Mouse (Mus musculus) midbrain, postnatal 0 days (tissue): ENCODE data around the gene Auh. TPM values are rescaled to one million over a fixed set of nuclear protein-coding genes. Genes with fewer than 3 reads are reported as not detected.

Experiments used
- ATAC-seq: fragments of 200-750 bp; cut with Nextera tagmentation; 2 replicates; pipeline ENCODE4 v1.8.0; 2017; ENCODE audit warnings: moderate number of reproducible peaks, mild to moderate bottlenecking, moderate TSS enrichment, moderate library complexity; ENCODE audit not compliant: low FRiP score
- DNase-seq: peaks from one replicate; pipeline ENCODE4 v3.0.0-alpha.2; 2015; ENCODE audit warnings: low spot score
- H3K27ac ChIP-seq: fragments of 300-500 bp; sonication (generic); 2 replicates; pipeline ENCODE4 v1.5.1; 2014; ENCODE audit warnings: low read depth, mild to moderate bottlenecking, low read length, mixed read lengths
- H3K27me3 ChIP-seq: fragments of 300-500 bp; sonication (generic); 2 replicates; pipeline ENCODE4 v1.6.1; 2014; ENCODE audit warnings: low read length, control low read depth, mixed read lengths; ENCODE audit not compliant: insufficient read depth
- H3K36me3 ChIP-seq: fragments of 300-500 bp; sonication (generic); 2 replicates; pipeline ENCODE4 v1.6.1; 2014; ENCODE audit warnings: low read length, control low read depth, mixed read lengths; ENCODE audit not compliant: insufficient read depth
- H3K4me1 ChIP-seq: fragments of 300-500 bp; sonication (generic); 2 replicates; pipeline ENCODE4 v1.6.1; 2014; ENCODE audit warnings: mild to moderate bottlenecking, control low read depth, antibody characterized with exemption, low read length, mixed read lengths; ENCODE audit not compliant: insufficient read depth
- H3K4me2 ChIP-seq: fragments of 300-500 bp; sonication (generic); 2 replicates; pipeline ENCODE4 v1.6.1; 2014; ENCODE audit warnings: low read depth, mild to moderate bottlenecking, low read length, mixed read lengths; ENCODE audit not compliant: poor library complexity, severe bottlenecking
- H3K4me3 ChIP-seq: fragments of 300-500 bp; sonication (generic); 2 replicates; pipeline ENCODE4 v1.5.1; 2014; ENCODE audit warnings: low read depth, mild to moderate bottlenecking, low read length, moderate library complexity
- H3K9ac ChIP-seq: fragments of 300-500 bp; sonication (generic); replicated peaks from 2 replicates; pipeline ENCODE4 v1.6.1; 2014; ENCODE audit warnings: mild to moderate bottlenecking, low read length, moderate library complexity, mixed read lengths; ENCODE audit not compliant: poor library complexity, severe bottlenecking
- H3K9me3 ChIP-seq: fragments of 300-500 bp; sonication (generic); 2 replicates; pipeline ENCODE4 v1.6.1; 2016; ENCODE audit warnings: low read length, control low read depth
- CTCF ChIP-seq: IDR thresholded peaks from 2 replicates; pipeline ENCODE4 v1.5.1; 2016; ENCODE audit warnings: antibody characterized with exemption, mild to moderate bottlenecking
- WGBS: fragments of 180-500 bp; shearing (Covaris S2); extraction: QIAGEN DNeasy Blood & Tissue Kit; methylation state at CpG from one replicate; pipeline ENCODE4 v1.1.7; 2014; 5-methylcytosine and 5-hydroxymethylcytosine counted together
- polyA plus RNA-seq: library from polyadenylated mRNA; unstranded; fragments of >200 nt; fragmentation: Nextera tagmentation; extraction: Ambion mirVana; gene quantifications from 2 replicates; pipeline ENCODE4 v1.2.1, GENCODE M21; 2015
- total RNA-seq: library from RNA; depleted of rRNA; stranded (reverse); fragments of >200 nt; gene quantifications from 2 replicates; pipeline ENCODE4 v1.2.3, GENCODE M21; 2014

Gene Auh
- total and polyA plus RNA-seq, 2 experiments from 2014 or later = 53.9 to 55.9 TPM

DNA sequence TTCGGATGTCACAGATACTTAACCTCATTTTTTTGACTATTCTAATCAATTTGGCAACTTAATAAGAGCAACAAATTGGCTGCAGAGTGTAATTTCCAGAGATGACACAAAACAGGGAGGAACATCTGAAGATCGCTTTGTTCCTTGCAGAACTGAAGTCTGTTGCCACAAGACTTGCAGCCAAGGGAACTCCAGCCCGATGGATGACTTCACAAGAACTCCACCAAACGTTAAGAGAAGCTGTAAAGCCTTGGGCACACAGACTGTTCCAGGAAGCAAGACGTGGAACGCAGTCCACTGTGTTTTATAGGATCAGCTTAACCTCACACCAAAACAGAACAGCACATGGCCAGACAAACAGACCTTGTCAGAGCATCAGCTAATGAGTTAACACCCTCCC is 123.9 kb downstream of the Auh start:
- H3K9me3 ChIP-seq = no peaks in the 10 kb centered on the region
- no peaks in the 10 kb centered on the region for H3K27me3 ChIP-seq
- DNase-seq (no peak), ATAC-seq (no peak)
- H3K4me2 ChIP-seq = no peak overlapping the region
- no peak for TF ChIP-seq CTCF
- no peak overlapping the region for H3K9ac ChIP-seq
- no peaks in the 10 kb centered on the region for H3K36me3 ChIP-seq
- WGBS = 61% methylated on average over 6 of the region's 6 CpGs
- no peak overlapping the region for H3K4me3 ChIP-seq
- no peak overlapping the region for H3K27ac ChIP-seq
- H3K4me1 ChIP-seq = peaks cover 4% of the 10 kb centered on the region; the same call in 1 of the 2 replicates

GRCm38 (mm10) chr13:52802482-52802881 is 127.0 kb downstream of the Auh start:
- WGBS = 74% methylated on average over 4 of the region's 4 CpGs
- TF ChIP-seq CTCF = no peak
- no peaks in the 10 kb centered on the region for H3K9me3 ChIP-seq
- ATAC-seq (no peak), DNase-seq (no peak)
- no peaks in the 10 kb centered on the region for H3K36me3 ChIP-seq
- H3K27ac ChIP-seq = no peak overlapping the region
- no peaks in the 10 kb centered on the region for H3K27me3 ChIP-seq
- no peak overlapping the region for H3K4me3 ChIP-seq
- H3K4me2 ChIP-seq = no peak overlapping the region
- H3K9ac ChIP-seq = no peak overlapping the region
- peaks cover 4% of the 10 kb centered on the region; the same call in 1 of the 2 replicates for H3K4me1 ChIP-seq

DNA sequence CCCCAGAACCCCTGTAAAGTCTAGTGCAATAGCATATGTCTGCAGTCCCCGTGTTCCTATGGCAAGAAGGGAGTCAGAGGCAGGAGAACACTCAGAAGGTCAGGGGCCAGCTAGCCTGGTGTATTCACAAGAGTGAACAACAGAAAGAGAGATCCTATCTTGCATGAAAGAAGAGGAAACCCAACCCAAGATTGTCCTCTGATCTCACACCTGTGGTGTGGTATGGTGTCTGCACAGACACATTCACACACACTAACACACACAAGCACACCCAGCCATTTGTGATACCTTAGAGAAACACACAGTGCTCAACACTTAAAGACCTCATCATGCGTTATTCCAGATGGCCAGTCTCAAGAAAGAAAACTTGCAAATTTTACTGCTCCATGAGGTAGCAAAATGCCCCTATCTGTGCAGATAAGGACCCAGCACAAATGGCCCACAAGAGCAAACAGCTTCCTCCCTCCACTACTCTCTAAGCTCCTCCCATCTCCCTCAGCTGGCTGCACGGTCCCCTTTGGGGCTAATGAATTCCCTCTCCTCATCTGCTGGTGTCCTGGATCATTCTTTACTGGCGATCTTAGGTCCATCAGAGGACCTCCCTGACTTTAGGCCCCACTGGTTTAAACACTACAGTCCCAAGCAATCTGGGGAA is 128.7 kb downstream of the Auh start:
- no peaks in the 10 kb centered on the region for H3K36me3 ChIP-seq
- H3K4me3 ChIP-seq = no peak overlapping the region
- no peak overlapping the region for H3K4me2 ChIP-seq
- ATAC-seq (no peak), DNase-seq (no peak)
- H3K27me3 ChIP-seq = no peaks in the 10 kb centered on the region
- H3K27ac ChIP-seq = no peak overlapping the region
- TF ChIP-seq CTCF = no peak
- 58% methylated on average over 4 of the region's 4 CpGs for WGBS
- peaks cover 4% of the 10 kb centered on the region; the same call in 1 of the 2 replicates for H3K4me1 ChIP-seq
- H3K9ac ChIP-seq = no peak overlapping the region
- no peaks in the 10 kb centered on the region for H3K9me3 ChIP-seq

DNA sequence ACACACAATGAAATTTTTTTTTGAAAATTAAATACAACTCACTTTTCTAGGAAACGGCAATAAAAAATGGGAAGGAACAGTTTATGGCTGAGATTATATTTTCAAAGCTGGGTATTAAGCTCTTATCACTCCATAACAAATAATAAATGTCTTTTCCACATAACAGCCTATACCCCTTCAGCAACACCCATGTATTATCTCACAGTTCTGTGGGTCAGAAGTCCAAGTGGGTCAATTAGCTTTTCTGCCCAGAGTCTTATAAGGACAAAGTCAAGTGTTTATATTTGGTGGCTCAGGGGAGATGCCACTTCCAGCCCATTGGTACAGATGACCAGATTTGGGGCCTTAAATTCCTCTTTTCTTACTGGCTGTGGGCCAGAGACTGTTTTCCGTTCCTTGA is 129.4 kb downstream of the Auh start:
- no peaks in the 10 kb centered on the region for H3K27me3 ChIP-seq
- 83% methylated on average over 2 of the region's 2 CpGs for WGBS
- no peak overlapping the region for H3K4me3 ChIP-seq
- no peak for TF ChIP-seq CTCF
- no peak overlapping the region for H3K9ac ChIP-seq
- H3K4me1 ChIP-seq = peaks cover 4% of the 10 kb centered on the region; the same call in 1 of the 2 replicates
- no peak overlapping the region for H3K4me2 ChIP-seq
- no peaks in the 10 kb centered on the region for H3K36me3 ChIP-seq
- H3K27ac ChIP-seq = no peak overlapping the region
- DNase-seq = no peak
- ATAC-seq = no peak
- no peaks in the 10 kb centered on the region for H3K9me3 ChIP-seq

DNA sequence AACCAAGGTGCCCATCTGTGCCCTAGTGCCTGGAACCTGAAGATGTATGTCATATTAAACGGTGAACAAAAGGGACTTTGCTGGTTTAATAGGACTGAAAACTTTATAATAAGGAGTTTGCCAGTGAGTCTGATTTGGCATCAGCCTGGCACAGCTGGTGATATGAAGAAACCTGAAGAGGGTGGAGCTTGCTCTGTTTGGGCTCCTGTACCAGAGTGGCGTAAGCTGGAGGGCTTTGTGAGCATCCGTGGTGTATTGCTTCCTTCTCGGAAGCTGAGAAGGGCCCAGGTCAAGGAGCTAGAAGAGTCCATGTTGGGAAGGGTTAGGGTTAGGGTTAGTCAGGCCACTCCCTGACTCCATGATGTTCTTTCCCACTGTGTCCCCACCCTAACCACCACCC is 135.2 kb downstream of the Auh start:
- no peak for ATAC-seq
- no peak overlapping the region for H3K9ac ChIP-seq
- TF ChIP-seq CTCF = no peak
- H3K36me3 ChIP-seq = no peaks in the 10 kb centered on the region
- no peak for DNase-seq
- no peaks in the 10 kb centered on the region for H3K9me3 ChIP-seq
- H3K4me1 ChIP-seq = no peaks in the 10 kb centered on the region
- no peak overlapping the region for H3K4me3 ChIP-seq
- no peak overlapping the region for H3K4me2 ChIP-seq
- no peaks in the 10 kb centered on the region for H3K27me3 ChIP-seq
- no peak overlapping the region for H3K27ac ChIP-seq
- WGBS = 90% methylated on average over 4 of the region's 4 CpGs

GRCm38 (mm10) chr13:52793434-52793989 is 136.0 kb downstream of the Auh start:
- Histone ChIP-seq H3K4me1 (no peaks in the 10 kb centered on the region), H3K27ac (no peak overlapping the region), H3K36me3 (no peaks in the 10 kb centered on the region), H3K4me3 (no peak overlapping the region), H3K4me2 (no peak overlapping the region), H3K9ac (no peak overlapping the region), H3K27me3 (no peaks in the 10 kb centered on the region), H3K9me3 (no peaks in the 10 kb centered on the region)
- no peak for TF ChIP-seq CTCF
- DNase-seq = no peak
- WGBS = 91% methylated on average over 13 of the region's 13 CpGs
- no peak for ATAC-seq
